Mouse (Mus musculus) thymus, postnatal 14 days (tissue): Measurements from ENCODE around the gene Kcnj11.

ENCODE experiments used
- DNase-seq: peaks from one replicate; pipeline ENCODE4 v3.0.0; 2021

Gene Kcnj11

DNA sequence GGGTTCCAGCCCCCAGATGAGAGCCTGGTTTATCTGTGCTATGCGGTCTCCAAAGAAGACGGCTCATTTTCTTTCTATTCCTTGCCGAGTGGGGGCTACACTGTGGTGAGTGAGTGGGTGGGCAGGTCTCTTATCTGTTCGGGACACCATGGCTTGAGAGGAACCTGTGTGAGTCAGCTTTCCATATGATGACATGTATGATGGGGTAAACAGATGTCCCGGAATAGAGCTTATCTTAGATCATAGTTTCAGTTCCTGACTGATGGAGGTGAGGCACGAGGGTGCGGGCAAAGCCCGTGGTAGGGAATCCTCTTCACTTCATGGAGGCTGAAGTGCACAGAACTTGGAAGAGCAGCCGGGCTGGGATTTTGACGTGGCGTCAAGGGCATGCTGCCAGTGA, 54.7 kb downstream of the Kcnj11 start:
- no peak for DNase-seq

DNA sequence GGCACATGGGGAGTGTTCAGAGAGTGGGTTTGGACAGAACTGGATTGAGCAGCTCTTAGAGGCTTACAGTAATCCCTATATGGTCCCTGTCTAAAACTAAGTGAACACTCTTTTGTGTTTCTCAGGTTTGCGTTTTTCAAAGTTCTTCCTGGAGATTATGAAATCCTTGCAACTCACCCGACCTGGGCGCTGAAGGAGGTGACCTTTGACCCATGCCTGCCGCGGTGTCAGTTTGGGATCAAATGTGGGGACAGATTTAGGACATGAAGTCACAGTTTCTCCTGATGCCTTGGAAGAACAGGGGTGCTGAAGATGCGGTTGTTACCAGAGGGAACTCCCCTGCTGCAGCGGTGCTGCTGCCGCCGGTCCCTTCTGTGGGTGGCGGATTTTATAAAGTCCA, 56.5 kb downstream of the Kcnj11 start:
- DNase-seq = no peak
